Mouse (Mus musculus) retina, embryonic 14.5 days (tissue): ENCODE measurements around the gene Dnttip1.
"Not testable (repeated sequence)": the region's sequence is repeated elsewhere in the genome, so short reads cannot be mapped to it uniquely, and the experiment has no call there.

Source experiments
- DNase-seq: peaks from one replicate; pipeline ENCODE4 v3.0.0-alpha.2; 2015; ENCODE audit warnings: low spot score

Gene Dnttip1

DNA sequence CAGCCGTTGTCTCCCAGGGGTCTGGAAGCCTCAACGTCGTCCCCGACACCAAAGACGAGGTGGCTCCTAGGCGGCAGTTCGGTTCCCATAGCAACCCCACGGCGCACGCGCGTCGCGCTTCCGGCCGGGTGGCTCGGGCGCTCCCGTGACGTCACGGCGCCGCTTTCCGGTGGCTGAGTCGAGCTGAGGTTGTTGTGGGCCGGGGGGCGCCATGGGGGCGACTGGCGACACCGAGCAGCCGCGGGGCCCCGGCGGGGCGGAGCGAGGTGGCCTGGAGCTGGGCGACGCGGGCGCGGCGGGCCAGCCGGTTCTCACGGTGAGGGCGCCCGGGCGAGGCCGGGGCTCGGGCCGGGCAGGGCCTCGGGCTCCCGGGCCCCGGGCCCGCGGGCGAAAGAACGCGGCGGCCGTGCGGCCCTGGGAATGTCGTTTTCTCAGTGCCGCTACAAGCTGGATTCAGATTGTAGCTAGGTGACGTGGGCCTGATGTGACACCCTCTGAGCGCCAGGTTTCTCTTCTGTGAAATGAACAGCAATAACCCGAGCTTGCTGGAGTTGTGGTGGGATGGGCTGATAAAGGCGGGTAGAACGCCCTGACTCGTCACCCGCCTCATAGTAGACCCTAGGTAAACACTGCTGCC is at the start of gene Dnttip1, which contains the start of gene Wfdc3:
Dnttip1 (plus strand) TSS at position 141 of the 637 bp plus-strand sequence.
Wfdc3 (minus strand) TSS at position 89 of the 637 bp plus-strand sequence.
- DNase-seq = peak; percentile 95

DNA sequence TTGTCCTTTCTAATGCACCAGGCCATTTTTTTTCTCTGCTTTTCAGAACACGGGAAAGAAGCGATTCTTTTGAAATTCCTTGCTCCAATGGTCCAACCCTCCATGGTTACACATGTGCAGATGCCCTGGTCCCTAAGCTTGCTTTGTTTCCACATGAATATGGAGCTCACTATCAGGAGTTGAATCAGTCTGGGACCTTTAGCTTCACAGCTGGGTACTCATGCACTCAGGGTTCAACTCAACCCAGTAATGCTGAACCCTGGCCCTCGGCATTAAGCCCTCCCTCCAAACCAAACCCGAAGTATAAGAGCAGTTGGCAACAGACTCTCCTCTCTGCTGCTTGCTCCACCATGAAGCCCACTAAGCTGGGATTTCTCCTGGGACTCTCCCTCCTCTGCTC is 47.6 kb upstream of the Dnttip1 start, which contains the start of gene Spint4:
Spint4 (plus strand) TSS at position 301 of the 400 bp plus-strand sequence.
- no peak for DNase-seq

DNA sequence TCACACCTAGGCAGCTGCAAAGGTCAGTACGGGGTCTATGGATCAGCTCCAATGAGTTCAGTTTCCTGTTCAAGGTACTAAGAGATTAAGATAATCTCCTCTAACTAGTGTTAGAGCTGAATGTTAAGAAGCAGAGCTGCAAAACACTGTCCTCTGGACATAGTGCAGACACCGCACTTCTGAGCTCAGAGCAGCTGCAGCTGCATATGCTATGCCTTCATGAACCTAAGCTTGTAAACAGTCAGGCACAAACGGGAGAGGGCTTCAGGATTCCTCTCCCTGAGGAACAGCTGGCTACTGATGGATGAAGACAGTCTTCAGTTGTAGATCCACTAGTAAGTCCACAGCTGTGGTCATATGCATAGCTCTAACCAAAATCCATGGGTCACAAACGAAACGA is 44.8 kb upstream of the Dnttip1 start:
- no peak for DNase-seq

DNA sequence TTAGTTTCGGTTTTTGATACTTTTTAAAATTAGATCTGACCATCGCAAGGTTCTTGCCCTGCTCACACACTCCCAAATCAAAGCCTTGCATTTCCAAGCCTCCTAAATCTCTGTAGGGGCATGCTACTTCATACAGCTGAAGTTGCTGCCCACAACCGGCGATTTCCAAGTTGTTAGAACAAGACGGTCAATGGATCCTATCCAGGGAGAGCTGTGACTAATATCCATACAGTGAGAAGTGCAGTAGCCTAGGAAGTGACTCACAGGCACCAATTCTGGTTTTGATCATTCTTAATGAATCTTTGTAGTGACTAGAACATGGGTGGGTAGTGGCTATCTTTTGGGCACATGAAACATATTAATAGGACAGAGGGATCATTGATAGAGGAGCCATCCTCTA is 44.0 kb upstream of the Dnttip1 start:
- DNase-seq = no peak

DNA sequence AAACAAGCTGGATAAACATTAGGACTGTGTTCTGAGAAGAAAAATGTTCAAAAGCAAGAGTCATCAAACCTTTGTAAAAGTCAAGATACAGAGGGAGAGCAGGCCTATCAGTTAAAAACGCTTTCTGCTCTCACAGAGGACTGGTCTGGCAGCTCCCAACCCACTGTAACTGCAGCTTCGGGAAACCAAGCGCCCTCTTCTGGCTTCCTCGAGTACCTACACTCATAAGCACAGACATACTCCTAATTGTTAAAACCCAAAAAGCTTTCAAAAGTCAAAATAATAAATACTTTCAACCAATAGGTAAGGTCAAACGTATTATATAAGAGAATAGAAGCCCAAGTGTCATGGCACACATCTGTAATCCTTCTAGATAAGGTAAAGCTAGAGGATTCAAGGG is 41.5 kb upstream of the Dnttip1 start:
- no peak for DNase-seq

DNA sequence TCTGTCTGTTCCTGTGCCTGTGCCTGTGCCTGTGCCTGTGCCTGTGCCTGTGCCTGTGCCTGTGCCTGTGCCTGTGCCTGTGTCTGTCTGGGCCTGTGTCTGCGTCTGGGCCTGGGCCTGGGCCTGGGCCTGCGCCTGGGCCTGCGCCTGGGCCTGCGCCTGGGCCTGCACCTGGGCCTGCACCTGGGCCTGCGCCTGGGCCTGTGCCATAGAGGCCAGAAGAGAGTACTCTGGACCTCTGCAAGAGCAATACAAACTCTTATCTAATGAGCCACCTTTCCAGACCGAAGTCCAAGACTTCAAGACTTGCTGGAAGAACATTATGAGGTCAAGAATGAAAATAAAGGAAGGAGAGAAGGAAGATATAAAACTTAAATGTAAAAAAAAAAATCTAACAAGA is 40.5 kb upstream of the Dnttip1 start:
- DNase-seq = no peak

DNA sequence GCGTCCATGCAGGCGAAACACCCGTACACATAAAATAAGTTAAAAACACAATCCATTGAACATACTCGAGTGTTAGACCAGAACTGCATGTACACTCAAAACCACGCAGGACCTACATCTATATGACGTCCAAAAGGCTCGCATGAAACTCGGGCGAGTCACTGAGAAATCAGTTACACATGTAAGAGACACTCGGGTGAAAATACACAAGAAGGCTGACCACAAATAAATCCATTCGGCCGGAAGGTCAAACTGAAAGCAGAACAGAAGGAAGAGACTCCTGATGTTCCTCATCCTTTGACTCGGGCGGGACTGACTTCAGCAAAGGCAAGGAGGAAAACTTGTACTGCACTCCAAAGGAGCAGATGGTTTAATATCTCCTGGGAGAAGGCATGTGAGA is 39.8 kb upstream of the Dnttip1 start:
- DNase-seq = no peak

DNA sequence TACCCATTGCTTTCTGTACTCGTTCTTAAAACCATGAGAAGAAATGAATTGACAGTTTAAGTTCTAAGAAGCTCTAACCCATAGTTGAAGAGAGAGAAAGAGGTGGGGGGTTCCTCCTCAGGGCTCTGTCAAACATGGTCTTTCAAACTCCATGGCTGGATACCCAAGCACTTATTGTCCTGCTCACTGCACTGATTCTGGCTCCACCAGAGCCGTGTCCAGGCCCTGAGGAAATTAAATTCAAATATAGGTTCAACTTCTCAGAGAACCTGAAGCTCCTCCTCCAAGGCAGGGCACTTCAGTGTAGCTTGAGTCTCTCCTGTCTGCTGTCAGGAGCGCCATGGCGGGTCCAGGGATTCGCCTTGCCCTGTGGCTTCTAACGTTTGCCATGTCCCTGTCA is 30.8 kb upstream of the Dnttip1 start, which contains the start of gene Spint5:
Spint5 (plus strand) TSS at position 301 of the 400 bp plus-strand sequence.
- DNase-seq = no peak

DNA sequence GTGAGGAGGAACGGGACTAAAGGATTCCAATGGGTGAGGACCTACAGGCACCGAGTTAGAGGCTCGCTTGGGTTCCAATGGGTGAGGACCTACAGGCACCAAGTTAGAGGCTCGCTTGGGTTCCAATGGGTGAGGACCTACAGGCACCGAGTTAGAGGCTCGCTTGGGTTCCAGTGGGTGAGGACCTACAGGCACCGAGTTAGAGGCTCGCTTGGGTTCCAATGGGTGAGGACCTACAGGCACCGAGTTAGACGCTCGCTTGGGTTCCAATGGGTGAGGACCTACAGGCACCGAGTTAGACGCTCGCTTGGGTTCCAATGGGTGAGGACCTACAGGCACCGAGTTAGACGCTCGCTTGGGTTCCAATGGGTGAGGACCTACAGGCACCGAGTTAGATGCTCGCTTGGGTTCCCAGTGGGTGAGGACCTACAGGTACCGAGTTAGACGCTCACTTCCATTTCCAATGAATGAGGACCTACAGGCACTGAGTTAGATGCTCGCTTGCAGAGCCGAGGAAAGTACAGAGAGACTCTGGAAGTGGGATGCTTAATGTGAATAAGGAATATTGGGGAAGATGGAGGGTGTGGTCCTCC is 29.5 kb upstream of the Dnttip1 start:
- not testable (repeated sequence) for DNase-seq

DNA sequence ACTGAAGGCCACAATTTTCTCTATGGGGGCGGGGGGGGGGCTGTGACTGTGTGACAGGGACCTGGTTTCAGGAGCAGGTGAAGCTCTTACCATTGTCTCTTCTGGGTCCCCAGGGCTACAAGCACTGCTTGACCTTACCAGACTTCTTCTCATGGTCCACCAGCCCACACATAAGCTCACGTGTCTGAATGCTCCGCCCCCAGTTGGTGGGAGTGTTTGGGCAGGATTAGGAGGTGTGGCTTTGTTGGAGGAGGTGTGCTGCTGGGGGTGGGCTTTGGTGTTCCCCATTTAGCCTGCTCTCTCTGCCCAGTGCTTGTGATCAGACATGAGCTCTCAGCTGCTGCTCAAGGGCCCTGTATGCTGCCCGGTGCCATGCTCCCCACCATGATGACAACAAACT is 22.5 kb upstream of the Dnttip1 start:
- no peak for DNase-seq

DNA sequence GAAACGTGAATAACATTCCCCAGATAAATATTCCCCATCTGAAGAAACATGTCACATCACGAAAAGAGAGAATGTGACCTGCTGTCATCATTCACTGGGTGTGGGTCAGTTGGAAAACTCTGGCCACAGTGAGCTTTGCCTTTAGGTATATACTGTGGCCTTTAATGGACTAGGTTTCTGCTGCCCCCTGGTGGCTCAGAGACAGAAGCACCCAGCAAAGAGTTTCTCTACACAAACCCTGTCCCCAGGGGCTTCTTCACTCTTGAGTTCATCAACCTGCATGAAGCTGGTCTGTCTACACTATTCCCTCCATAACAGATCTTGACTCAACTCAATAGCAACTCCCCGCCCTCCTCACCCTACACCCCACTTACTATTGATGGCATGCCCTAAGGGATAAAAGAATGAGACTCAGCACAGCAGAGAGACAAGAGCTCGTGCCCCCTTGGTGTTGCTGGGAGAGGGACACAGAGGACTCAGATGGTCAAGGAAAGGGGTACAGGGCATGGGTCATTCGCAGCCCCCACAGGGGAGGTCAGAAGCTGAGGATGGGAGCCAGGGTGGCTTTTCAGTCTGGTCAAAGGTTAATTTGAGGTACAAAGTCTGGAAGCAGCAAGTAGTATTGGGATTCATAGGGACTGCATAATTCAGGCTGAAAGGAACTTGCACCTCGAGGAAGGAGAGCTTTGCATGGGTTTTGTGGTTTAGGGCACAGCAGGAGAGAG is 19.7 kb upstream of the Dnttip1 start:
- peak; percentile 90 for DNase-seq

DNA sequence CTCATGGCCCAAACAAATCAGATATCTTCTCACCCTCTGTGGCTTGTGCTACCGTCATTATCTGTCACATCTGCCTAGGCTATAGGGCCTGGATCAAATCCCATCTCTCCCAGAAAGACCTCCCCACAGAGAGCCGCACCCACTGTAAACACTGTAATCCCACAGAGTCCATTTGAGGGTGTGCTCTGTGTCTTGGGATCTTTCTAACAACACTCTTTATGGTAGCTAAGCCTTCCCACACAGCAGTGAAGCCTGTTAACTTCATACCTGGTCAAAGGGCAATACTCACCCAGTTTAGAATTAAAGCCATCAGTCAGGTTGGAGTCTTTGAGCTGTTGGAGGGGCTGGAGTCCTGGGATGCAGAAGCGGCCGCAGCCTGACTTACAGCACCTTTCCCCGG is 14.1 kb upstream of the Dnttip1 start:
- no peak for DNase-seq

DNA sequence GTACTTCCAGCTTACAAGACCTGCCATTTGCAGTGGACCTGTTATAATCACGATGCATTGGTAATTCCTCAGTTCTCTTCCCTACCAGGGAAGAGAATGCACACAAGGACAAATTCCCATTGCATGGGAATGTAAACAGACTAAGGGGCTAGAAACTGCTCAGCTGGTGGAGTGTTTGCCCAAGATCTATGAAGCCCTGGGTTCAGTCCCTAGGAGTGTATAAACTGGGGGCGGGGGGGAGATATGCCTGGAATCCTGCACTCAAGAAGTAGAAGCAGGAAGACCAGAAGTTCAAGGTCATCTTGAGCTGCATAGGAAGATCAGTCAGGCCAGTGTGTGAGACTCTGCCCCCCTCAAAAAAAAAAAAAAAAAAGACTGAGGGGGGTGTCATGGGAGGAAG is 12.5 kb upstream of the Dnttip1 start:
- DNase-seq = no peak

DNA sequence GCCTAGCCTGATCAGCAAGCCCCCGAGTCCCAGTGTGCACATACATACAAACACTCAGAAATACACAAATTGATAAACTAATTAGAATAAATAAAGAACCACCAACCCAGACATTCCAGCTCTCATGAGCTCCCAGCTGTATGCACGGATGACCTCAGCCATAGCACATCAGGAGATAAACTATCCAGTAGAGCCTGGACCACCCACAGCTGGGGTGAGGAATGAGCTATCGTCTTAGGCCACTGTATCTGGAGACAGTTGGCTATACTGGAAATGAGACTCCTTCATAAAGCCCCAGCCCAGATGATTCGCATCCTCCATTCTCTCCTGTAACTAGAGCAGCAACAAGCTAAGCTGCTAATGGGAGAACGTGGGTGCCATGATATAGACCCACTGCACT is 10.9 kb upstream of the Dnttip1 start:
- DNase-seq = no peak

DNA sequence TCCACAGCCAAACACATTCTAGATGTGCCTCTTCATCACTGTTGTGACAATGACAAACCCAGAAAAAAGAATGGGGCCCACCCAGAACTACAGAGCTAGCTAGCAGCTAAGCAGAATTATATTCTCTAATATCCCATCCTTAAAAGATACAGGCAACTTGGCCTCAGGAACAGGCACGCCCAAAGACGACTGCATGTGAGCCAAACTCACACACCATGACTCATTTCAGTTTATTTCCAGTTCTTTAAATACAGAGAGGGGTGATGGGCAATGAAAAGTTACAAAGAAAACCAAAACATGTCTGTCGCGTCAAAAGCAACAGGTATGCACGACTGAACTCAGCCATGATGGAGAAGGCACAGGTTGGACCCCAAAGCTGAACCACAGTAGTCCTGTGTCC is 10.3 kb upstream of the Dnttip1 start:
- no peak for DNase-seq

DNA sequence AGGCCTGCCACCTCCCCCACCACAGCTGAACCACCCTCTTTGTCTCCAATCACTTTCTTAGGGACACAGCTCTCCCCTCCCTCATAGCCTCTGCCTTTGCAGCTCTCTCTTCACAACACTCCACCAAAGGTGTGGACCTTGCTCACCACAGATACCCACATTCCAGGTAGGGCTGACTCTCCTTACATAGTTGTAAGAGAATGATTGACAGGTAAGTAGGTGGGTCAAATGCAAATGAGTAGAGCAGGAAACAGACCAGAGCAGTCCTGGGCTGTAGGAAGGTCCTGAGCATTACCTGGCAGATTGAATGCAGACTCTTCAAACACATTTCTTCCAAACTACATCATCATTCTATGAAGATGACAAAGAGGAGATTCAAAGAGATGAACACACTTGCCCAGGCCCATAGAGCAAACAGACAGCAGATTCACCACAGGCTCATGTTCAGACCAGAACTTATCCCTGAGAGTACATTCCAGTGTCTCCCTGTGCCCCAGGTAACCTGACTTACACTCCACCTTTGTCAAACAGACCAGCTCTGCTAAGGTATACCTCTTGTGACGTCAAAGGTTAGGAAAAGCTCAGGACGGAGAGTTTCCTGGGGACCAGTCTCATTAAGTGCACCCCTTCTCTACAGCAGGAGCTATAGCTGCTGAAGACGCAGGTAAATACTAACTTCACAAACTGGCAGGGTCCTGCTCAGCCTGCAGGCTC is 8.2 kb upstream of the Dnttip1 start:
- DNase-seq = no peak

DNA sequence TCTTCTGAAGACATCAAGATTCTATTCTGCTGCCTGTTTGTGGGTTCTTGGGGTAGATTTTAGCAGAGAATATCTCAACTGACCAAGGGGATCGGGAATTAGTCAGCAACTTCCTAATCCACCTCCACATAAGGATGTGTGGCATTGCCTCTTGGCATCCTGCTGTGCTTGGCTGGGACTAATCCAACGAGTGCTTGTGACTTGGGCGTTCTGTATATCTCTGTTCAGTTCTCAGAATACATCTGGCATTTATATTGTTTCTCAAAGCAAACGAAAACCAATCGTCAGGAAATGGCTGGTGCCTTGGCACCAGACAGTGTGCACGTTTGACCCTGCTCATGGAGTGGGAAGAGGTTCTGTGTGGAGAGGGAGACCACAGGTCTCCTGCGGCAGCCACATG is 5.9 kb upstream of the Dnttip1 start:
- no peak for DNase-seq

DNA sequence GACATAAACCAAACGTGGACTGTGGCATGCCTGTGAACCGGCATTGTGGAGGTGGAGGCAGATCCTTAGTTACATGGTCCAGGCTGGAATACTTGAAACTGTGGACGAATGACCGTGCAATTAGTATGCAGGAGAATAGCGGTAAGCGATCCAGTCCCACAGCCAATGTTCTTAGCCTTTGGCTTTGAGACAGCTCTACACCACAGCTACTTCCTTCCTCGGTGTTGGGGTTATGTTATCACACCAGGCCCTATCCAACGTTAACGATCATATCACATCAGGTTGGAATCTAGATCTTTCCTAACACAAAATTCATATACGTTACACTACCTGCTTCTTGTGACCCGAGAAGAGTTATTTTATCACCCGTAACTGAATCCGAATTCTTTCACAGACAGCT is 796 bp upstream of the Dnttip1 start:
- no peak for DNase-seq

DNA sequence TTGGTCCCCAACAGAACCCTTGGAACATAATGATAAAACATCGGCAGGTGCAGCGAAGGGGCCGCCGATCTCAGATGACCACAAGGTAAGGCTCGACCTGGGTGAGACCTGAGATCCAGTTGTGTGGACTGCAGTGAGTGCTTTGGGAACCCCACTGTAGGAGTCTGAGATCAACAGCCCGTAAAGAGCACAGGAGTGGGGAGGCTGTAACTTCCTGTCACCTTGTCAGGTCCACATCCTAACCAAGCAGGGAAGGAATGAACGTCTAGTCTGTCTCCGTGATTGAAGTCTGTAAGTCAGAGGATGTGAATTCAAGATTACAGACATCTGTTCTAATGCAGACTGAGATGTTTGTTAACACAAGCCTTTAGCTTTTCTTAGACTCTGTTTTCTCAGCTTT is 910 bp downstream of the Dnttip1 start:
- no peak for DNase-seq

DNA sequence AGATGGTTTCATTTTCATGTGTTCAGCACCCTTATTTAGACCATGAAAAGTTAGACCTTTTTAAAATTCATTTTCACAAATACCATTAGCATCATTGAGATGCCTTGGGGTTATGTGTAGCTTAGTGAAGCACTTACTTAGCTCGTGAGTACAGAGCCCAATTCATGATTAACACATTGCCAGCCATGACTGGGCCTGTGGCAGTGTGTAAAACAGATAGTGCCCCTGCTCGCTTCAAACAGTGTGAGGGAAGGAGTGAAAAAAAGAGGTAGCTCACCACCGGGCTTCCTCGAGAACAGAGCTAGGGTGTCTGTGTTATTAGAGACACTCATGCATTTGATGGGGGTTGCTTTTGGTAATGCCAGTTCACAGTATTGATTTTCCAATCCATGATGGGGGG is 2.4 kb downstream of the Dnttip1 start:
- no peak for DNase-seq

DNA sequence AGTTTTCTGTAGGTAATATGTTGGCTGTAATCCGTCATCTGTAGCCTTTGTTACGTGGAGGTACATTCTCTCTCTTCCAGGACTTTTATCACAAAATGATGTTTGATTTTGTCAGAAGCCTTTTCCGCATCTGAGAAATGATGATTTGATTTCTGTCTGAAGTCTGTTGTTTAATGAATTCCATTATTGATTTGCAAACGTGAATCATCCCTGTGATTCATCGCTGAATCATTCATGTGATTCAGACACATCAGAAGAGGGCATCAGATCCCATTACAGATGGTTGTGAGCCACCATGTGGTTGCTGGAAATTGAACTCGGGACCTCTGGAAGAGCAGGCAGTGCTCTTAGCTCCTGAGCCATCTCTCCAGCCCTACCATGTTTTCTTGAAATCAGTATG is 3.2 kb downstream of the Dnttip1 start:
- DNase-seq = no peak

DNA sequence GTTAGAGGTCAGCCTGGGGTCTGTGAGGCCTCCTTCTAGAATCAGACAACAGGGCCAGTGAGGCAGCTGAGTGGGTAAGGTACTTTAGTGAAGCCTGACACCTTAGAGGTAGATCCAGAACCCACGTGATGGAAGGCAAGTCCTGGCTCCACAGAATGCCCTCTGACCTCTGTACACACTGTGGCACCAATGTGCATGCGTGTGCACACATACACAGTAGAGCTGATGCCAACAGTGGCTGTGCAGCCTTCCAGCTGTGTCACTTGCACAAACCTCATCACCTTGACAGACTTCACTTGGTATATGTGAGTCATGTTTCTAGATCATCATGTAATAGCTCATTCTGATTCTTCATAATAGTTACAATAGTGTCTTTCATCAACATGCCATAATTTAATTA is 6.7 kb downstream of the Dnttip1 start:
- no peak for DNase-seq

DNA sequence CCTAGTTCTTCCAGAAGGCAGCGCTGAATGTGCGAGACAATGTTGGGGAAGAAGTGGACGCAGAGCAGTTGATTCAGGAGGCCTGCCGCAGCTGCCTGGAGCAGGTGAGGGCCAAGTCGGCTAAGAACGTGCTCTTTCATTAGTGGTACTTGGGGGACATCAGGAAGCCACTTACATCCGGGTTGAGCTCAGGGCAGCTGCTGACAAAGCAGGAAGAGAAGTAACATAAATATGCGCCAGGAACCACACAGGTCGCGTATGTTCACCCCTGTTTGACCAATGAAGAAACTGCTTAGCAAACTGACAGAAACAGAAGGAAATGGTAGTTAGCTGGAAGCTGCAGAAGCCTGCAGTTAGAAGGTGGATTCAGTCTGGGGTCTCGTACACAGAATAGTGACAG is 8.3 kb downstream of the Dnttip1 start:
- DNase-seq = no peak
